Mouse (Mus musculus): ENCODE data around the gene Pik3cd.

- TF ChIP-seq CTCF (IDR thresholded peaks at IDR 0.05; ENCODE audit: borderline replicate concordance, control insufficient read depth, extremely low read depth, insufficient read depth, low read length, poor library complexity) (no peak), POLR2A (IDR thresholded peaks at IDR 0.05; ENCODE audit: control insufficient read depth, extremely low read depth, insufficient read depth, low read length, poor library complexity) (no peak)
These were observed 3.6 kb upstream of the Pik3cd start for GRCm38 (mm10) chr4:149705941-149706340.

Measured in thymus, adult 2 months (tissue).